ENCODE assay signal across 9 mouse cellular contexts in the genomic region with DNA sequence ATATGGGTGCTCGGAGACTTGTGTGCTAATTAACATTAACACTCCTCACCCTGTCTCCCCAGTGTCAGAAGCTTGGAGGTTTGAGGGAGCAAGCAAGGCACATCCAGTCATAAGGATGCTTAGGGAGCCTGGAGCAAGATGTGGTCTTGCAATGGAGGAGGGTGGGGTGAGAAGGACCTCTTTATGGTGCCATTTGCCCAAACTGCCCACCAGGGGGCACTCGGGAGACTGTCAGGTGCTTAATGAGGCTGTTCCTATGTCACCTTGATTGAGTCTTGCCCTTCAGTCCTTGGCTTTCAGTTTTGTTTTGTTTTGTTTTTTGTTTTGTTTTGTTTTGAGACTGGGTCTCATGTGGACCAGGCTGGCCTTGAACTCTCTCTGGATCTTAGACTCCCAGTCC.
DNase-seq lines count a peak whose midpoint lies in the region; ATAC-seq lines count a peak whose summit lies in the region.
"Had no signal": no experiment of that assay in that cellular context is flagged by ENCODE, and none has a peak within 500 bp of the region (broad histone marks: within the 10 kb centered on the region; RNA-seq: fewer than 3 reads in every experiment).

No protein-coding gene starts in this region.

- WGBS in intestine, embryonic 14.5 days = 43% methylated on average over 2 of the region's 2 CpGs
- WGBS in intestine, embryonic 15.5 days = 41% methylated on average over 2 of the region's 2 CpGs
- 51% methylated on average over 2 of the region's 2 CpGs for WGBS in limb, embryonic 10.5 days

- no peak overlapping the region for H3K9ac ChIP-seq in intestine, embryonic 14.5 days (ENCODE audit: low read length)
- H3K9ac ChIP-seq in intestine, embryonic 15.5 days = no peak overlapping the region
- H3K9ac ChIP-seq: midbrain, embryonic 12.5 days had no signal

- H3K9me3 ChIP-seq in intestine, embryonic 14.5 days (ENCODE audit: control insufficient read depth, low read length) = no peaks in the 10 kb centered on the region
- H3K9me3 ChIP-seq in intestine, embryonic 15.5 days = no peaks in the 10 kb centered on the region
- H3K9me3 ChIP-seq in limb, embryonic 10.5 days (replicated peaks) = no peaks in the 10 kb centered on the region
- H3K9me3 ChIP-seq: midbrain, embryonic 12.5 days had no signal

- no peaks in the 10 kb centered on the region for H3K36me3 ChIP-seq in intestine, embryonic 14.5 days (ENCODE audit: control insufficient read depth, insufficient read depth, low read length)
- H3K36me3 ChIP-seq in intestine, embryonic 15.5 days = no peaks in the 10 kb centered on the region
- H3K36me3 ChIP-seq in limb, embryonic 10.5 days = no peaks in the 10 kb centered on the region
- H3K36me3 ChIP-seq: midbrain, embryonic 12.5 days had no signal

- peaks cover 11% of the 10 kb centered on the region; the same call in 1 of the 2 replicates for H3K4me1 ChIP-seq in intestine, embryonic 14.5 days (replicated peaks; ENCODE audit: control insufficient read depth, insufficient read depth, low read length)
- peaks cover 7% of the 10 kb centered on the region; the same call in 1 of the 2 replicates for H3K4me1 ChIP-seq in intestine, embryonic 15.5 days (replicated peaks)
- H3K4me1 ChIP-seq in limb, embryonic 10.5 days = peaks cover 21% of the 10 kb centered on the region
- H3K4me1 ChIP-seq: midbrain, embryonic 12.5 days had no signal

- no peak for ATAC-seq in intestine, embryonic 14.5 days (replicated peaks; ENCODE audit: low FRiP score, low TSS enrichment, low read depth)
- ATAC-seq in intestine, embryonic 15.5 days = no peak
- peak; percentile 71 for ATAC-seq in common myeloid progenitor, adult 5-6 weeks (replicated peaks; ENCODE audit: low read depth, poor library complexity, severe bottlenecking)
- ATAC-seq in erythroid progenitor cell, adult 5-6 weeks (replicated peaks; ENCODE audit: low FRiP score, poor library complexity, severe bottlenecking) = no peak

- H3K27me3 ChIP-seq in intestine, embryonic 14.5 days (replicated peaks; ENCODE audit: control insufficient read depth, insufficient read depth, low read length) = no peaks in the 10 kb centered on the region
- H3K27me3 ChIP-seq in intestine, embryonic 15.5 days (replicated peaks) = no peaks in the 10 kb centered on the region
- no peaks in the 10 kb centered on the region for H3K27me3 ChIP-seq in limb, embryonic 10.5 days (ENCODE audit: low read depth, poor library complexity, severe bottlenecking)

- H3K27ac ChIP-seq in intestine, embryonic 14.5 days (ENCODE audit: low read depth) = no peak overlapping the region
- no peak overlapping the region for H3K27ac ChIP-seq in intestine, embryonic 15.5 days
- H3K27ac ChIP-seq in limb, embryonic 10.5 days = no peak overlapping the region
- H3K27ac ChIP-seq: midbrain, embryonic 12.5 days had no signal

- DNase-seq in intestine, embryonic 14.5 days (ENCODE audit: low spot score) = peak; percentile 67
- DNase-seq in B cell, adult 2 months = peak; percentile 86 to 88
- DNase-seq in NIH3T3 (ENCODE audit: low read depth) = peak; percentile 47
- peak; percentile 79 for DNase-seq in limb, embryonic 10.5 days (ENCODE audit: low spot score)
- peak; percentile 20 for DNase-seq in spleen, adult 12 weeks (ENCODE audit: low spot score)

- no peak overlapping the region for H3K4me2 ChIP-seq in intestine, embryonic 14.5 days (ENCODE audit: low read length)
- no peak overlapping the region for H3K4me2 ChIP-seq in intestine, embryonic 15.5 days (replicated peaks)
- H3K4me2 ChIP-seq: midbrain, embryonic 12.5 days had no signal

- no peak overlapping the region for H3K4me3 ChIP-seq in intestine, embryonic 14.5 days (ENCODE audit: low read depth, low read length)
- no peak overlapping the region for H3K4me3 ChIP-seq in intestine, embryonic 15.5 days (replicated peaks)
- no peak overlapping the region for H3K4me3 ChIP-seq in limb, embryonic 10.5 days
- H3K4me3 ChIP-seq: midbrain, embryonic 12.5 days had no signal

Comparison
In these comparisons a context has a peak if more than half of its experiments do, and no peak if none do; other contexts are left out.
1. DNase-seq: peak in every context shown above with its lines; median percentile 87 in B cell, adult 2 months; 79 in limb, embryonic 10.5 days; 67 in intestine, embryonic 14.5 days; 47 in NIH3T3; 20 in spleen, adult 12 weeks.